Mouse (Mus musculus) ovary, postnatal 36 days (tissue): ENCODE data around the gene Fzd7.

Experiments used
- DNase-seq: peaks from one replicate; pipeline ENCODE4 v3.0.0; 2022; ENCODE audit warnings: low spot score, mixed read lengths

Gene Fzd7

GRCm38 (mm10) chr1:59502355-59502754, 20.1 kb downstream of the Fzd7 start:
- DNase-seq = no peak

- DNase-seq = no peak
Observed at GRCm38 (mm10) chr1:59503659-59504301, 21.6 kb downstream of the Fzd7 start.

- no peak for DNase-seq
Observed at GRCm38 (mm10) chr1:59504302-59504700, 22.1 kb downstream of the Fzd7 start.

GRCm38 (mm10) chr1:59508463-59509139, 26.4 kb downstream of the Fzd7 start:
- peak; percentile 4 for DNase-seq

- no peak for DNase-seq
Observed at GRCm38 (mm10) chr1:59511566-59512270, 29.5 kb downstream of the Fzd7 start.

- peak; percentile 34 for DNase-seq
Observed at GRCm38 (mm10) chr1:59516026-59516917, 34.0 kb downstream of the Fzd7 start, which contains the start of gene Gm973. Gm973 (plus strand) TSS chr1:59516264.

GRCm38 (mm10) chr1:59520226-59520837, 38.1 kb downstream of the Fzd7 start:
- no peak for DNase-seq

GRCm38 (mm10) chr1:59522456-59522855, 40.2 kb downstream of the Fzd7 start:
- DNase-seq = no peak

- DNase-seq = no peak
Observed at GRCm38 (mm10) chr1:59523378-59523958, 41.2 kb downstream of the Fzd7 start.

GRCm38 (mm10) chr1:59524071-59524470, 41.8 kb downstream of the Fzd7 start:
- DNase-seq = no peak

GRCm38 (mm10) chr1:59524759-59525158, 42.5 kb downstream of the Fzd7 start:
- no peak for DNase-seq

GRCm38 (mm10) chr1:59527219-59527618, 45.0 kb downstream of the Fzd7 start:
- DNase-seq = no peak

GRCm38 (mm10) chr1:59534976-59535810, 53.0 kb downstream of the Fzd7 start:
- DNase-seq = no peak
